Mouse (Mus musculus): ENCODE measurements around the gene Gm10639. TPM values are rescaled to one million over a fixed set of nuclear protein-coding genes. Genes with fewer than 3 reads are reported as not detected.

Gm10639 gene
- total and polyA plus RNA-seq, 2 experiments from 2014 or later: not detected

GRCm38 (mm10) chr9:78351504-78352220 lies 61.9 kb downstream of the Gm10639 start:
- no peaks in the 10 kb centered on the region for H3K9me3 ChIP-seq (ENCODE audit: low read length)
- H3K4me1 ChIP-seq (ENCODE audit: insufficient read depth, low read length): no peaks in the 10 kb centered on the region
- H3K27me3 ChIP-seq (ENCODE audit: insufficient read depth, low read length): no peaks in the 10 kb centered on the region
- no peaks in the 10 kb centered on the region for H3K36me3 ChIP-seq (ENCODE audit: insufficient read depth, low read length)
- DNase-seq (ENCODE audit: low spot score) (no peak), ATAC-seq (no peak)
- WGBS: 83% methylated on average over 6 of the region's 6 CpGs
- H3K27ac ChIP-seq: no peak overlapping the region
- no peak overlapping the region for H3K4me2 ChIP-seq (ENCODE audit: low read depth, low read length)
- no peak overlapping the region for H3K4me3 ChIP-seq (ENCODE audit: low read length)
- H3K9ac ChIP-seq (replicated peaks; ENCODE audit: low read length): no peak overlapping the region
- no peak for TF ChIP-seq CTCF (IDR thresholded peaks at IDR 0.05; ENCODE audit: low read depth)

Other genes with a start within 250 kb of the Gm10639 start
- gene Gcm1, start 238.0 kb upstream of the Gm10639 start, total RNA-seq (2014; rRNA removed): 0.10 TPM in 1 of 2 replicates, not detected in the other
- gene Gcm1, start 238.0 kb upstream of the Gm10639 start, polyA plus RNA-seq (2015; fragmentation: Nextera tagmentation; extraction: Ambion mirVana): 0.09 and 0.11 TPM in 2 replicates
- gene Fbxo9, start 180.9 kb upstream of the Gm10639 start, total RNA-seq (2014; rRNA removed): 107 and 109 TPM in 2 replicates
- 86.7 and 88.9 TPM in 2 replicates for gene Fbxo9, start 180.9 kb upstream of the Gm10639 start, polyA plus RNA-seq (2015; fragmentation: Nextera tagmentation; extraction: Ambion mirVana)
- 36.7 and 41.2 TPM in 2 replicates for gene Ick, start 180.7 kb upstream of the Gm10639 start, total RNA-seq (2014; rRNA removed)
- gene Ick, start 180.7 kb upstream of the Gm10639 start, polyA plus RNA-seq (2015; fragmentation: Nextera tagmentation; extraction: Ambion mirVana): 29.3 and 35.2 TPM in 2 replicates
- gene Gsta4, start 107.1 kb upstream of the Gm10639 start, total RNA-seq (2014; rRNA removed): 7.9 and 17.5 TPM in 2 replicates
- gene Gsta4, start 107.1 kb upstream of the Gm10639 start, polyA plus RNA-seq (2015; fragmentation: Nextera tagmentation; extraction: Ambion mirVana): 51.8 and 55.1 TPM in 2 replicates
- gene Gsta1, start 59.3 kb upstream of the Gm10639 start, total RNA-seq (2014; rRNA removed): not detected in 2 replicates
- not detected in 2 replicates for gene Gsta1, start 59.3 kb upstream of the Gm10639 start, polyA plus RNA-seq (2015; fragmentation: Nextera tagmentation; extraction: Ambion mirVana)
- not detected in 2 replicates for gene Gm3776, start 32.8 kb upstream of the Gm10639 start, total RNA-seq (2014; rRNA removed)
- gene Gm3776, start 32.8 kb upstream of the Gm10639 start, polyA plus RNA-seq (2015; fragmentation: Nextera tagmentation; extraction: Ambion mirVana): not detected in 2 replicates
- gene Omt2a, start 24.9 kb downstream of the Gm10639 start, total RNA-seq (2014; rRNA removed): not detected in 2 replicates
- not detected in 2 replicates for gene Omt2a, start 24.9 kb downstream of the Gm10639 start, polyA plus RNA-seq (2015; fragmentation: Nextera tagmentation; extraction: Ambion mirVana)
- gene Omt2b, start 37.7 kb downstream of the Gm10639 start, total RNA-seq (2014; rRNA removed): not detected in 2 replicates
- gene Omt2b, start 37.7 kb downstream of the Gm10639 start, polyA plus RNA-seq (2015; fragmentation: Nextera tagmentation; extraction: Ambion mirVana): not detected in 2 replicates
- gene Gsta2, start 65.9 kb downstream of the Gm10639 start, total RNA-seq (2014; rRNA removed): not detected in 2 replicates
- not detected in 2 replicates for gene Gsta2, start 65.9 kb downstream of the Gm10639 start, polyA plus RNA-seq (2015; fragmentation: Nextera tagmentation; extraction: Ambion mirVana)
- gene Dppa5a, start 78.3 kb downstream of the Gm10639 start, total RNA-seq (2014; rRNA removed): 1.4 and 1.8 TPM in 2 replicates
- 5.8 and 6.2 TPM in 2 replicates for gene Dppa5a, start 78.3 kb downstream of the Gm10639 start, polyA plus RNA-seq (2015; fragmentation: Nextera tagmentation; extraction: Ambion mirVana)
- gene Ooep, start 88.8 kb downstream of the Gm10639 start, total RNA-seq (2014; rRNA removed): 1.7 and 2.9 TPM in 2 replicates
- 4.5 and 4.7 TPM in 2 replicates for gene Ooep, start 88.8 kb downstream of the Gm10639 start, polyA plus RNA-seq (2015; fragmentation: Nextera tagmentation; extraction: Ambion mirVana)
- 0.72 TPM in 1 of 2 replicates, not detected in the other for gene Ddx43, start 105.9 kb downstream of the Gm10639 start, total RNA-seq (2014; rRNA removed)
- 0.38 and 0.59 TPM in 2 replicates for gene Ddx43, start 105.9 kb downstream of the Gm10639 start, polyA plus RNA-seq (2015; fragmentation: Nextera tagmentation; extraction: Ambion mirVana)
- gene Cgas, start 153.3 kb downstream of the Gm10639 start, total RNA-seq (2014; rRNA removed): 0.61 and 0.63 TPM in 2 replicates
- gene Cgas, start 153.3 kb downstream of the Gm10639 start, polyA plus RNA-seq (2015; fragmentation: Nextera tagmentation; extraction: Ambion mirVana): 0.71 and 0.88 TPM in 2 replicates
- gene Mto1, start 158.3 kb downstream of the Gm10639 start, total RNA-seq (2014; rRNA removed): 25.7 and 36.3 TPM in 2 replicates
- 20.9 and 22.0 TPM in 2 replicates for gene Mto1, start 158.3 kb downstream of the Gm10639 start, polyA plus RNA-seq (2015; fragmentation: Nextera tagmentation; extraction: Ambion mirVana)
- 2.5 TPM in 1 of 2 replicates, not detected in the other for gene Gm17324, start 158.9 kb downstream of the Gm10639 start, total RNA-seq (2014; rRNA removed)
- gene Gm17324, start 158.9 kb downstream of the Gm10639 start, polyA plus RNA-seq (2015; fragmentation: Nextera tagmentation; extraction: Ambion mirVana): 2.3 and 3.4 TPM in 2 replicates
- gene Eef1a1, start 199.2 kb downstream of the Gm10639 start, total RNA-seq (2014; rRNA removed): 5,514 and 5,628 TPM in 2 replicates
- gene Eef1a1, start 199.2 kb downstream of the Gm10639 start, polyA plus RNA-seq (2015; fragmentation: Nextera tagmentation; extraction: Ambion mirVana): 2,472 and 2,549 TPM in 2 replicates